Mouse (Mus musculus) forebrain, embryonic 11.5 days (tissue): Measurements from ENCODE around the gene Apeh. TPM values are rescaled to one million over a fixed set of nuclear protein-coding genes. Genes with fewer than 3 reads are reported as not detected.

Source experiments
- microRNA-seq: library from miRNA; unstranded; fragments of <30 nt; microRNA quantifications from one replicate; pipeline ENCODE4, GENCODE M21; 2016; ENCODE audit not compliant: insufficient number of aligned reads
- polyA plus RNA-seq: library from polyadenylated mRNA; unstranded; fragments of >200 nt; fragmentation: Nextera tagmentation; extraction: Ambion mirVana; gene quantifications from 2 replicates; pipeline ENCODE4 v1.2.1, GENCODE M21; 2014

Gene Apeh
- polyA plus RNA-seq, 1 experiment from 2014 or later = 53.3 TPM

Small RNA genes lying within 50 kb of the gene (microRNA-seq; reads per million reads assigned to microRNA genes)
- not detected for gene Gm47303
- gene Mir7088 = not detected

Other genes starting within 250 kb of the Apeh start
- 112 and 119 TPM in 2 replicates for gene Rbm6, start 221.4 kb downstream of the Apeh start, polyA plus RNA-seq
- 14.7 and 14.9 TPM in 2 replicates for gene Mon1a, start 206.5 kb downstream of the Apeh start, polyA plus RNA-seq
- 0.36 and 0.43 TPM in 2 replicates for gene Mst1r, start 187.7 kb downstream of the Apeh start, polyA plus RNA-seq
- not detected in 2 replicates for gene Actl11, start 166.1 kb downstream of the Apeh start, polyA plus RNA-seq
- gene Camkv, start 158.9 kb downstream of the Apeh start, polyA plus RNA-seq = 7.4 and 8.0 TPM in 2 replicates
- 38.2 and 39.7 TPM in 2 replicates for gene Traip, start 144.5 kb downstream of the Apeh start, polyA plus RNA-seq
- gene Uba7, start 119.1 kb downstream of the Apeh start, polyA plus RNA-seq = 7.9 and 8.4 TPM in 2 replicates
- gene Gm20661, start 111.5 kb downstream of the Apeh start, polyA plus RNA-seq = 1.0 and 1.7 TPM in 2 replicates
- 22.8 and 26.5 TPM in 2 replicates for gene Inka1, start 108.7 kb downstream of the Apeh start, polyA plus RNA-seq
- gene Cdhr4, start 102.1 kb downstream of the Apeh start, polyA plus RNA-seq = 1.9 and 3.4 TPM in 2 replicates
- 0.39 and 1.1 TPM in 2 replicates for gene Gm20662, start 98.3 kb downstream of the Apeh start, polyA plus RNA-seq
- 41.1 and 43.3 TPM in 2 replicates for gene Ip6k1, start 92.1 kb downstream of the Apeh start, polyA plus RNA-seq
- gene Gmppb, start 45.4 kb downstream of the Apeh start, polyA plus RNA-seq = 19.9 and 20.7 TPM in 2 replicates
- gene Amigo3, start 41.4 kb downstream of the Apeh start, polyA plus RNA-seq = 2.4 and 2.7 TPM in 2 replicates
- 0.28 and 0.56 TPM in 2 replicates for gene Mst1, start 14.2 kb downstream of the Apeh start, polyA plus RNA-seq
- 34.7 and 37.0 TPM in 2 replicates for gene Rnf123, start 11.3 kb downstream of the Apeh start, polyA plus RNA-seq
- gene Bsn, start 95.8 kb upstream of the Apeh start, polyA plus RNA-seq = 2.5 and 3.0 TPM in 2 replicates
- gene Dag1, start 169.4 kb upstream of the Apeh start, polyA plus RNA-seq = 77.1 and 82.0 TPM in 2 replicates
- gene Nicn1, start 195.8 kb upstream of the Apeh start, polyA plus RNA-seq = 46.8 and 61.8 TPM in 2 replicates
- gene Amt, start 202.2 kb upstream of the Apeh start, polyA plus RNA-seq = 25.1 and 25.9 TPM in 2 replicates
- gene Rhoa, start 211.5 kb upstream of the Apeh start, polyA plus RNA-seq = 298 and 303 TPM in 2 replicates
- 20.8 and 25.5 TPM in 2 replicates for gene Tcta, start 211.6 kb upstream of the Apeh start, polyA plus RNA-seq
- gene Gpx1, start 244.3 kb upstream of the Apeh start, polyA plus RNA-seq = 740 and 778 TPM in 2 replicates